Mouse (Mus musculus): ENCODE data around the gene Htr1b.
A peak's percentile ranks its signal among the peaks of the same experiment; 100 is the strongest.

Htr1b gene

GRCm38 (mm10) chr9:81633437-81633973 lies at the start of gene Htr1b:
Gene Htr1b, minus strand, starts transcription at chr9:81633828.
- peak; percentile 12 to 37 for DNase-seq (ENCODE audit: low spot score in 2 of 2)

GRCm38 (mm10) chr9:81676716-81677115 lies 43.1 kb upstream of the Htr1b start:
- no peak for DNase-seq (ENCODE audit: low spot score in 2 of 2)

GRCm38 (mm10) chr9:81637486-81637885 lies 3.9 kb upstream of the Htr1b start:
- DNase-seq (ENCODE audit: low spot score in 2 of 2), result no peak

- DNase-seq (ENCODE audit: low spot score in 2 of 2), result peak; percentile 9 to 27
These were observed 1.5 kb upstream of the Htr1b start for GRCm38 (mm10) chr9:81635109-81635508.

GRCm38 (mm10) chr9:81634163-81634562 lies 535 bp upstream of the Htr1b start:
- DNase-seq (ENCODE audit: low spot score in 2 of 2), result no peak

DNA sequence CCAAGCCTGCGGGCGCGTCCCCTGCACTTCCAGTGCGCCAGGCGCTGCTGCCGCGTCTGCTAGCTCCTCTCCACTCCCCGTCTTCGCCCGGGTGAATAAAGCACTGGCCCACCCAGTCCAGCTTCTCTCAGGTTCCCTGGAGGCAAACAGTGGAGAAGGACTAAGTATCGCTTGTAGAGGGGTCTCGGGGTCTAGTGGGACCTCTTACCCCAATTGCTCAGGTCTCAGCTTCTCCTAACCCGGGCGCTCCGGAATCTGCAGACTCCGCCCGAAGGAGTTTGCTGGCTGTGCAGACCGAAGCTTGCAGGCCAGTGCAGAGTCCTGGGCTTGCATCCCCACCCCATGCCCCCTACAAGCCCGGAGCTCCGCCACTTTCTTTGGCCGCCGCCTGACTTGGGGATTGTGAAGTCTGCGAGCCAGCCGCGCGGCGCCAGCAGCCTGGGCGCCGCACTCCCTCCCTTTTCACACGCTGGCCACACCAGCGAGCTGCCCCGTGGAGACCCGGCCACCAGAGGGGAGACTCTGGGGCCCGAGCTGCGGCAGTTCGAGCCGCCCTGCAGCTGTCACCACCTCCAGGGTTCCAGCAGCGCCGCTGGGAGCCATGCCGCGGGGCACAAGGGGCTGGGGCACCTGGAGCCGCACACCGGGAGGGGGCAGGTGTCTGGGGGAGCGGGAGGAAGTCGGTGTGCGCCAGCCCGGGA lies 742 bp downstream of the Htr1b start:
- peak; percentile 7 to 27 for DNase-seq (ENCODE audit: low spot score in 2 of 2)

DNA sequence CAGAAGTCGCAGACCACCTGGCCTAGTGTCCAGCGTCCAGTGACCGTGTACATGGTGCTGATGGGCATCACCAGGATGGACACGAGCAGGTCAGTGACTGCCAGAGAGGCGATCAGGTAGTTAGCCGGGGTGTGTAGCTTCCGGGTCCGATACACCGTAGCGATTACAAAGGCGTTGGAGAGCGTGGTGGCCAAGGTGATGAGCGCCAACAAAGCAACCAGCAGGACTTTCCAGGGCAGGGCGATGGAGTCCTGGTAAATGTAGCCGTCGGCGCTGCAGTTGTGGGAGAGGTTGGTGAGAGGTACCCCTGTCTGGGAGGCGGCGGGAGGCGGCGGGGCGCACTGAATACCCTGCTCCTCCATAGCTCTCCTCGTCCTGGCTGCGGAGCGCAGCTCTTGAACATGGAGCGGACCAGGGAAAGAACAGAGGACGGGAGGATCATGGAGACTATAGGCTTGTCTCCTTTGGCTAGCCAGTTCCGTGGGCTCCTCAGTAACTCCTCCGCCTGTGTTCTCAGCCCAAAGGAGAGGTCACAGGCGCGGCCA lies 1.4 kb downstream of the Htr1b start:
- peak in 1 of 2 experiments; percentile 20 for DNase-seq (ENCODE audit: low spot score in 2 of 2)

GRCm38 (mm10) chr9:81631581-81632091 lies 2.0 kb downstream of the Htr1b start:
- DNase-seq (ENCODE audit: low spot score in 2 of 2), result peak; percentile 29 to 30

DNA sequence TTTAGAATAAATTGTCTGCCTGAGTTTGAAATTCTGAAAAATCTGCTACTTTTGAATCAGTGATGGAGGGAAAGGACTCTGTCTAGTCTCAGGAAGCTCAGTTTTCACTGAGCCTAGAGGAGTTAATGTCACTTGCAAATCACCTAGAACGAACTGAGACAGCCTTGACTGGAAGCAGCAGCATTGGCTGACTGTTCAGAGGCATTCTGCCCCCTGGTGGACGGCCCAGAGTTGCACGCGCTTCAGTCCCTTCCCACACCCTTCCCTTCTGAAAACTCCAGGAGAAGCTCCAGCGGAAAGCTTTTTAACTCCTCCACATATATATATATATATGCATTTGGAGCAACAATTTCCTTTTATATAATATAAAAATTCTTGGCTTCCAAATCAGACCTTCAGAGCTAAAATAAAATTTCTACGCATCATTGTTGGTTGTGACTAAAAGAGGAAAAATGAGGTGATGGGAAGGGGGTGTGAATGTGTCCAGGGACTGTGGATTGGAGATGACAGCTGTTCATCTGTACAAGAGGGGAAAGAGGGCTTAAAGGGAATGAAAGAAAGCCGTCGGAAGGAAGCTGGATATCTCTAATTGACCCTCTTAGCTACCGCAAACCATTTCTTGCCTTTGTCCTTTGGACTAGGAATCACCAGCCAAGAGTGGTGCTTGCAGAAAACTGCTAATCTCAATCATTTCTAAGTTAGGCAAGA lies 6.6 kb downstream of the Htr1b start:
- peak; percentile 70 to 79 for DNase-seq (ENCODE audit: low spot score in 2 of 2)

- no peak for DNase-seq (ENCODE audit: low spot score in 2 of 2)
These were observed 7.7 kb downstream of the Htr1b start for GRCm38 (mm10) chr9:81625898-81626297.

DNA sequence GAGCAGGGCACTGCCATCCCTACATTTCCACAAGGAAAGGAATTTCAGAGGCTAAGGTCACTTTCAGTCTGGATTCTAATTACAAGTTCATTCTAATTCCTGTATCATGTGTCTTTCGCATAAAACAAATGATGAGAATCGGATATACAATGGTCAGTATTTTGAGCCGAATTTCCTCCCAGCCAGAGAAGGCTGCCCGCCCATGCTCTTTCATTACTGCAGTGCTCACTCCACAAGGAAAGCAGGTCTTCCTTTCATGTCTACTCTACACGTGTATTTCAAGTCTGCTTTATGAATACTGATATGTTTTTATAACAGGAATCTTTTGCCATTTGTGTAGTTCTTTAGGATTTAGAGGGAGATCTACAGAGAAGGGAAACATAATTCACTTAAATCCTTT lies 10.8 kb downstream of the Htr1b start:
- DNase-seq (ENCODE audit: low spot score in 2 of 2), result no peak

DNA sequence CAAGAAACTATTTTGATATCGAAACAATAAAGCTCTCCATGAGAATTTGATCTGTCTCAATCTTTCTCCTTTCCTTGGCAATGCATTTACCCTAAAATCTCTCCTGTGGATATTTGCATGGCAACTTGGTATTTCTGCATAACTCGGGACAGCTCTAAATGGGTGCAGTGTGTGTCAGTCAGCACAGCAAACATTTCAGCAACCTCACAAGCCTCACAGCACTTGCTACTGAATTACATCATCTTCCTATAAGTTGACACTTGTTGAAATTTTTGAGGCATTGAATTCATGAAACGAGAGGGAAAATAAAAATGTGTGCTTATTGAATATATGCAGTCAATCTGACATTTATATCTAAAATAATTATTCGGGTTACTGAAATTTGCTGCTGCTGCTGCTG lies 22.6 kb downstream of the Htr1b start:
- DNase-seq (ENCODE audit: low spot score in 2 of 2), result no peak

Data from frontal cortex, postnatal 10 days (tissue).